Mouse (Mus musculus): ENCODE data around the gene Sv2c.
"Not testable (repeated sequence)": the region's sequence is repeated elsewhere in the genome, so short reads cannot be mapped to it uniquely, and the experiment has no call there.

The Sv2c gene

DNA sequence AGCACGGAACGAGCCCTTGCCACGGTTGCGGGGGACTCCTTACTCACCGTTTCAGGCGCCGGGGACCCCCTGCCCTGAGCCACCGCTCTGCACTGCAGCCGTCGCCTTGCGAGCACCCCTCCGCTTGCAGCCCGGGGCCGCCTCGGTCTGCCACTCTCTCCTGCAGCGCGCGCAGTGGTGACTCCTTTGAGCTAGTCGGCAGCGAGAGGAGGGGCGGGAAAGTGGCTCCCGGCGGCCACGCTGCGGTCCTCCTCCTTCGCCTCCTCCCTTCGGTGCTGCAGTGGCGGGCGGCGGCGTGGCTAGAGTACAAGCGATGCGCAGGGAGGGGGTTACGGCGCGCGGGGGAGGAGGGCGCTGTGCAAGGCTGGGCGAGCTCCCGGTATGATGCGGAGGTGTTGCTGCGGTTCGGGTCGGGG is at the start of gene Sv2c:
TSS of gene Sv2c (minus strand) at position 177 of the 416 bp plus-strand sequence.
- no peak for DNase-seq (ENCODE audit: extremely low read depth, insufficient read length, low spot score)

GRCm38 (mm10) chr13:96180671-96181161 is 48.3 kb upstream of the Sv2c start:
- DNase-seq (ENCODE audit: extremely low read depth, insufficient read length, low spot score): no peak

GRCm38 (mm10) chr13:96175591-96176212 is 43.3 kb upstream of the Sv2c start:
- DNase-seq (ENCODE audit: extremely low read depth, insufficient read length, low spot score): no peak

DNA sequence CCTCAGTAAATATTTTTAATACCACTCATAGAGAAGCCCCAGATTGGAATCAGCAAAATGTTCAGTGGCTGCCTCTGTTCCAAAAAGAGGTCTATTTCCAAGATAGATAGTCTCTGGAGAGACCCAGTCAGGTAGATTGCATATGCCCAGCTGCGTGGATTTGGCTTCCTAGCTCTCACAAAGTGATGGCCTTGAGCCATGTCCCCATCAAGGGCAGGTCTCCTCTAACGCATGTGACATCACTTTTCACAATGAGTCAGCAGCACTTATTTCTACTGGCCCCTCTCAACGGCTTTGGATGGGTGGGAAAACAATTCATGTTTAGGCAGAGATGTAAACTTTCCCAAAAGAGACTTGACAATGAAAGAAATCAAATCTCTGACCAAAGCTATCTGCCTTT is 41.3 kb upstream of the Sv2c start:
- no peak for DNase-seq (ENCODE audit: extremely low read depth, insufficient read length, low spot score)

GRCm38 (mm10) chr13:96172290-96172689 is 39.9 kb upstream of the Sv2c start:
- DNase-seq (ENCODE audit: extremely low read depth, insufficient read length, low spot score): no peak

DNA sequence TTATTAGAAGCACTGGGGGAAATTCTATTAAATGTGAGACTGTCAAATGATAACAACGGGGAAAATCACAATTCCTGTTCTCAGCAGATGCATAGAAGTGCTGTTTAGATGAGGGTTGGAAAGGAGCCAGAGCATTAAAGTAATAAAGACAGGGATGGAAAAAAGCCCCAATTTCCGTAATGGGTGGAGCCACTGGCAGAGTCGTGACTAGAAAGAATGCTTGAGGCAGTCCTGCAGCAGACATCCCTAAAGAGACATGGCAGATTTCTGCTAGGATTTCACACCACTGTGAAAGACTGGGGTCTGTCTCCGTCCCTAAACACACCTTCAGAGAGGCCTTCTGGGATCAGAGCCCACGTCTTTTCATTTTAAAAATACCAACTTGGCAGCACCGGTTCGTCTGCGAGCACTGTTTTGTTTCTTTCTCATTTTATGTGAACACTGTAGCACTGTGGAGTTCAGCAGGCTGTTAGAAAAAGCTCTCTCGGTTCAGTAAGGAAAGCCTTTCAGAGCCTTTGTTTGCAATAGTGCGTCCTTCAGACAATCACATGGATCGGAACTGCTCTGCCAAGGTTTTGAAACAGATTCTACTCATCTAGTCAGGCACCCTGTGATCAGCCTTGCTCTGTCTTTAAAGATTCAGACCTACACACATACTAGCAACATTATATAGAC is 36.8 kb upstream of the Sv2c start:
- DNase-seq (ENCODE audit: extremely low read depth, insufficient read length, low spot score): no peak

- no peak for DNase-seq (ENCODE audit: extremely low read depth, insufficient read length, low spot score)
Observed at GRCm38 (mm10) chr13:96166593-96166992, 34.2 kb upstream of the Sv2c start.

GRCm38 (mm10) chr13:96133363-96134100 is 1.2 kb upstream of the Sv2c start:
- DNase-seq (ENCODE audit: extremely low read depth, insufficient read length, low spot score): no peak

DNA sequence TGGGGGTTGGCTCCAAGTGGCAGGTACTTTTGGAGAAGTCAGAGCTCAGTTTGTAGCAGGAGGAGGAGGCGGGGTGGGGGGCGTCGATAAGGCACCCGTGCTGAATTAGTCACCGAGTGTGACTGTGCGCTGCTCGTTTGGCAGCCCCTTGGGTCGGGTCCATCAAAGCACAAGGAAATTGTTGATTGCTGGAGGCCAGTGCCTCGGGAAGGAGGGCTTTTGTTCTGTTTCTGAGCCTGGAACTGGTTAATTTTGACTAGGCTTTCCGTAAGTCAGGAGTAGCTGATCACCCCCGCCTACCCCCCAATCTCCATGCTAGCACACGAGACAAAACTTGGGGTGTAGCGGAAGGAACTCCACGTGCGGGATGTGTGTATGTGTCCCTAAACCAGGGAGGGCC is 456 bp upstream of the Sv2c start:
- no peak for DNase-seq (ENCODE audit: extremely low read depth, insufficient read length, low spot score)

DNA sequence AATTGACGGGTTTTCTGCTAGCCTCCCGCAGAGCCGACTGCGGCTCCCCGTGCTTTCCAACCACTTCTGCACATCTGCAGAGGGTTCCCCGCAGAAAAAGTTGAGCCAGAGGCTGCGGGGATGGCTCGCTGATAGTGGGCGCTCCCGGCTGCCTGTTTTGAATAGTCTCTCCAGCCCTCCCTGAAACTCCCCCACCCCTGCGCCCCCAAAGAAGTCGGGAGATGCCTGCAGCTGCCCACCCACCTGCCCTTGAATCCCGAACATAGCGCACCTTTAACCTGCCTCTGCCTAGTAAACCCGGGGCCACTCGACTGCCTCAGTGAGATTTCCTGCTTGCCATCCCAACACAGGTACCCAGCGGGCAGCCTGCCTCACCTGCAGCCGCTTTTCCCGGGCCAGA is 466 bp downstream of the Sv2c start:
- DNase-seq (ENCODE audit: extremely low read depth, insufficient read length, low spot score): no peak

- no peak for DNase-seq (ENCODE audit: extremely low read depth, insufficient read length, low spot score)
Observed at GRCm38 (mm10) chr13:96131050-96131449, 1.3 kb downstream of the Sv2c start.

- DNase-seq (ENCODE audit: extremely low read depth, insufficient read length, low spot score): no peak
Observed at GRCm38 (mm10) chr13:96129081-96129480, 3.3 kb downstream of the Sv2c start.

DNA sequence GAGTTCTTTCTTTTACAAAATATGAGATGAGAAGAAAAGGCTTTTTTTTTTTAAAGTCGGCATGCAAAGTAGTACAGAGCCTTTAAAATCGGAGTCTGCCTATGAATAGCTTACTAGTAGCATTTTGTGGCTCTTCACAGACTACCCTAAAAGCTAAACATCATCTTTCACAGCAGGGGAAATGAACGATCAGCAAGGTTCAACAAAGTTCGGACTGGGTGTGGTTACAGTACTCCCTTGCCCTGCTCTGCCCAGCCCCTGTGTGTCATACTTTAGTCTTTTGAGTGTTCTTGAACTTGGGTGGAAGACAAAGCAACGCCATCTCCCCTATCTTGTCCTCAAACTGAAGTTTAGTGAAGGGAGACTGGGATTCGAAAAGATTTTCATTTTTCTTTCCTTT is 5.7 kb downstream of the Sv2c start:
- no peak for DNase-seq (ENCODE audit: extremely low read depth, insufficient read length, low spot score)

DNA sequence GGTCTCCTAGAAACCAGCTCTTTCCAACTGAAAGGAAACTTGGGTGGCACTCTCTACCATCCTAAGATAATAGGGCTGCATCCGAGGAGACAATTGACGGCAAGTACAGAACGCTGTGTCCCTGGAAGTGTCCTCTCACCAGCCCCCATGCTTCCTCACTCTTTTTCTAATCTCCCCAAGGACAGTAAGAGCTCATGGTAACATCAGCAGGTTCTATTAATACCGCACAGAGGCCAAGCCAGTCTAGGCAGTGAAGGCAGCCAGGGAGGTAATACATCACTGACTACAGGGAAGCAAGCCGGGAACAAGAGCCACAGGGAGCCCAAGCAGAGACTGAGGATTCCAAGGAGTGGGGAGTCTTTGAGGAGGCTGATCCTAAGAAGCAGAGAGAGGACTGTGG is 7.4 kb downstream of the Sv2c start:
- DNase-seq (ENCODE audit: extremely low read depth, insufficient read length, low spot score): no peak

- DNase-seq (ENCODE audit: extremely low read depth, insufficient read length, low spot score): no peak
Observed at GRCm38 (mm10) chr13:96112711-96113110, 19.7 kb downstream of the Sv2c start.

DNA sequence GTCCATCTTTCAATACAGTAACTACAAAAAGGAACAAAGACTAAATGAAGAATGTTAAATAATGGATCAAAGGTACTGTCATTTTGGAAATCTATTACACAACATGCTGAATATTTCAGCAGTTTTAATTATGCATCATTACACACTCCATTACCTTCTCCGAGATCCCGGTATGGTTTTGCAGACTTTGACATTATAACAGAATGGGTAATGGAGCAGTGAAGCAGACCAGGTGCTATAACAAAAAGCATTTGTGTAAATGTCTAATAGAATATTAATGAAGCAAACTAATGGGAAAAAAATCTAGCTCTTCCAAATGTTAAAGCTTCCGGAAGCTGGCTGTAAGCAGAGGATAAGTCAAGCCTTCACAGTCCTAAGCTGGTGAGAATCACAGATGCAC is 21.6 kb downstream of the Sv2c start:
- DNase-seq (ENCODE audit: extremely low read depth, insufficient read length, low spot score): no peak

- DNase-seq (ENCODE audit: extremely low read depth, insufficient read length, low spot score): no peak
Observed at GRCm38 (mm10) chr13:96106367-96106766, 26.0 kb downstream of the Sv2c start.

DNA sequence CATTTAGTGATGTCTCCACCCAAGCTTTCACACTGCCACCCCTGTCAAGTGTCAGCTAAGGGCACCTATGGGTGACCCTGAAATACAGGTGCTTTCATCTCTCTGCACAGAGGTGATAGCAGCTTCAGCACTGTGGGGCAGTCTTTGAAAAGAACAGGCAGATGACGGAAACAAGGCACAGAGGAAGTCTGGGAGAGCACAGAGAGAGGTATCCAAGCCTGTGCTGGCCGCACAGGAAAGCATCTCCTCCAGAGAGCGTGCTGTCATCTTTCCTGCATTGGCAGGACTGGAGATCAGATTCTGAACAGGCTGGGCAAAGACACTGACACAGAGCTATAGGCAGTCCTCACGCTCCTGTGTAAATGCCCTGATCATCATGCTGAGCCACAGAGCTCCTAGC is 41.4 kb downstream of the Sv2c start:
- DNase-seq (ENCODE audit: extremely low read depth, insufficient read length, low spot score): no peak

GRCm38 (mm10) chr13:96085581-96086302 is 46.6 kb downstream of the Sv2c start:
- no peak for DNase-seq (ENCODE audit: extremely low read depth, insufficient read length, low spot score)

DNA sequence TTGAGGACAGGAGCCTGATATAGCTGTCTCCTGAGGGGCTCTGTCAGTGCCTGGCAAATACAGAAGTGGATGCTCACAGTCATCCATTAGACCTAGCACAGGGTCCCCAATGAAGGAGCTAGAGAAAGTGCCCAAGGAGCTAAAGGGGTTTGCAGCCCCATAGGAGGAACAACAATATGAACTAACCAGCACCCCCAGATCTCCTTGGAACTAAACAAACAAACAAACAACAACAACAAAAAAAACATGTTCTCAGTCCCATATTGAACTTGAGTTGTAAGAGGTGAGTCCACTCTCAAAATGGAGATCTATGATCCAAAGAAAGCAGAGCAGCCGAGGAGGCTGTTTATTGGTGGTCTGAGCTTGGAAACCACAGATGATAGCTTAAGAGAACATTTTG is 50.6 kb downstream of the Sv2c start, which contains the start of gene Gm17190:
TSS of gene Gm17190 (plus strand) at position 301 of the 400 bp plus-strand sequence.
- DNase-seq (ENCODE audit: extremely low read depth, insufficient read length, low spot score): not testable (repeated sequence)

DNA sequence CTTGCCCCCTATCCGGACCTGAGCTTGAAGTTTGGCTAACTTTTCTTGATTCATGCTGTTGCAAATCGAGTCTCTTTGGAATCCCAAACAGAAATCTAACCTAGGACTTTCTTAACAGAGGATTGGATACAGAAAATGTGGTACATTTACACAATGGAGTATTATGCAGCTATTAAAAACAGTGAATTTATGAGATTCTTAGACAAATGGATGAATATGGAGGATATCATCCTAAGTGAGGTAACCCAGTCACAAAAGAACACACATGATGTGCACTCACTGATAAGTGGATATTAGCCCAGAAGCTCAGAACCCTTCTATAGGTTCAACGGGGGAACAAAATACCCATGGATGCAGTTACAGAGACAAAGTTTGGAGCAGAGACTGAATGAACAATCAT is 51.1 kb downstream of the Sv2c start, which contains the start of gene Gm20075:
TSS of gene Gm20075 (minus strand) at position 101 of the 400 bp plus-strand sequence.
- not testable (repeated sequence) for DNase-seq (ENCODE audit: extremely low read depth, insufficient read length, low spot score)

Data from 3134 (cell line).